Mouse (Mus musculus) MEL (cell line): ENCODE data around the gene Tlx3. TPM values are rescaled to one million over a fixed set of nuclear protein-coding genes. Genes with fewer than 3 reads are reported as not detected.

ENCODE experiments used
- DNase-seq: peaks from one replicate; pipeline ENCODE4 v3.0.0; 2011; ENCODE audit warnings: low read depth, low spot score
- H3K27ac ChIP-seq: 2 replicates; pipeline ENCODE4 v1.5.1; 2012; ENCODE audit warnings: low read depth, mild to moderate bottlenecking, control low read depth, low read length, moderate library complexity; ENCODE audit not compliant: control insufficient read depth
- H3K27me3 ChIP-seq, 2 experiments: fragments of 150-350 bp in 1 of 2; sonication (generic) in 1 of 2; 2 replicates each; pipeline ENCODE4 v1.6.1; 2012; ENCODE audit warnings: low read length in 2 of 2, mild to moderate bottlenecking in 2 of 2, improper control_type of control experiment in 1 of 2, moderate library complexity in 1 of 2; ENCODE audit not compliant: insufficient read depth in 2 of 2, control insufficient read depth in 1 of 2
- H3K36me3 ChIP-seq, 2 experiments: 2 replicates each; pipeline ENCODE4 v1.6.1; 2012 to 2014; ENCODE audit warnings: low read length in 2 of 2, improper control_type of control experiment in 1 of 2, inconsistent platforms in 1 of 2, mild to moderate bottlenecking in 1 of 2; ENCODE audit not compliant: insufficient read depth in 2 of 2, control insufficient read depth in 1 of 2
- H3K4me1 ChIP-seq, 2 experiments: fragments of 150-350 bp in 1 of 2; sonication (generic) in 1 of 2; 2 replicates each; pipeline ENCODE4 v1.6.1; 2012; ENCODE audit warnings: low read length in 2 of 2, improper control_type of control experiment in 1 of 2, mild to moderate bottlenecking in 1 of 2; ENCODE audit not compliant: insufficient read depth in 2 of 2, control insufficient read depth in 1 of 2
- H3K4me3 ChIP-seq, 2 experiments: fragments of 150-350 bp in 1 of 2; sonication (generic) in 1 of 2; 2 replicates each; pipeline ENCODE4 v1.5.1; 2012; ENCODE audit warnings: low read depth in 2 of 2, low read length in 2 of 2, mild to moderate bottlenecking in 2 of 2, moderate library complexity in 2 of 2, control low read depth in 1 of 2, improper control_type of control experiment in 1 of 2; ENCODE audit not compliant: control insufficient read depth in 1 of 2, insufficient read depth in 1 of 2
- H3K79me2 ChIP-seq: 2 replicates; pipeline ENCODE4 v1.6.1; 2012; ENCODE audit warnings: mild to moderate bottlenecking, low read length, moderate library complexity; ENCODE audit not compliant: control insufficient read depth, poor library complexity, insufficient read depth
- H3K9ac ChIP-seq: 2 replicates; pipeline ENCODE4 v1.6.1; 2012; ENCODE audit warnings: low read depth, mild to moderate bottlenecking, control low read depth, low read length, moderate library complexity; ENCODE audit not compliant: control insufficient read depth, poor library complexity, severe bottlenecking
- H3K9me3 ChIP-seq: fragments of 150-350 bp; sonication (generic); replicated peaks from 2 replicates; pipeline ENCODE4 v1.6.1; 2012; ENCODE audit warnings: mild to moderate bottlenecking, low read length, improper control_type of control experiment, moderate library complexity; ENCODE audit not compliant: insufficient read depth
- BHLHE40 ChIP-seq: IDR thresholded peaks from 2 replicates; pipeline ENCODE4 v1.6.1; 2012; ENCODE audit warnings: low read depth, mild to moderate bottlenecking, inconsistent platforms, low read length, improper control_type of control experiment, borderline replicate concordance
- CHD1 ChIP-seq: IDR thresholded peaks from 2 replicates; pipeline ENCODE4 v1.6.1; 2012; ENCODE audit warnings: low read depth, mild to moderate bottlenecking, inconsistent platforms, low read length, improper control_type of control experiment
- CHD2 ChIP-seq: IDR thresholded peaks from 2 replicates; pipeline ENCODE4 v1.6.1; 2011; ENCODE audit warnings: low read length, improper control_type of control experiment
- CTCF ChIP-seq, 3 experiments: IDR thresholded peaks in 2 of 3; conservative IDR thresholded peaks in 1 of 3; 2 replicates each; pipeline ENCODE4 v1.5.1; 2011 to 2012; ENCODE audit warnings: low read length in 3 of 3, low read depth in 2 of 3, mild to moderate bottlenecking in 2 of 3, improper control_type of control experiment in 1 of 3, inconsistent platforms in 1 of 3, mixed read lengths in 1 of 3, moderate library complexity in 1 of 3; ENCODE audit not compliant: control insufficient read depth in 1 of 3, insufficient read depth in 1 of 3, poor library complexity in 1 of 3, severe bottlenecking in 1 of 3
- E2F4 ChIP-seq: IDR thresholded peaks from 2 replicates; pipeline ENCODE4 v1.6.1; 2011; ENCODE audit warnings: low read depth, low read length, improper control_type of control experiment, borderline replicate concordance
- ELF1 ChIP-seq: IDR thresholded peaks from 2 replicates; pipeline ENCODE4 v1.6.1; 2014; ENCODE audit warnings: low read depth, mild to moderate bottlenecking, inconsistent platforms, low read length, improper control_type of control experiment, moderate library complexity
- EP300 ChIP-seq, 2 experiments: IDR thresholded peaks; 2 replicates each; pipeline ENCODE4 v1.6.1; 2011; ENCODE audit warnings: improper control_type of control experiment in 2 of 2, low read length in 2 of 2, low read depth in 1 of 2, mild to moderate bottlenecking in 1 of 2
- ETS1 ChIP-seq: IDR thresholded peaks from 2 replicates; pipeline ENCODE4 v1.6.1; 2012; ENCODE audit warnings: low read depth, mild to moderate bottlenecking, inconsistent platforms, low read length, improper control_type of control experiment, moderate library complexity
- GABPA ChIP-seq: IDR thresholded peaks from 2 replicates; pipeline ENCODE4 v1.6.1; 2012; ENCODE audit warnings: low read depth, mild to moderate bottlenecking, inconsistent platforms, low read length, improper control_type of control experiment, moderate library complexity
- GATA1 ChIP-seq: IDR thresholded peaks from 2 replicates; pipeline ENCODE4 v1.6.1; 2011; ENCODE audit warnings: low read depth, low read length, improper control_type of control experiment
- HCFC1 ChIP-seq: IDR thresholded peaks from 2 replicates; pipeline ENCODE4 v1.6.1; 2012; ENCODE audit warnings: low read depth, mild to moderate bottlenecking, inconsistent platforms, low read length, improper control_type of control experiment, moderate library complexity
- KAT2A ChIP-seq: conservative IDR thresholded peaks from 2 replicates; pipeline ENCODE4 v1.6.1; 2012; ENCODE audit warnings: low read depth, low read length, improper control_type of control experiment, inconsistent platforms
- MAFK ChIP-seq: IDR thresholded peaks from 2 replicates; pipeline ENCODE4 v1.6.1; 2011; ENCODE audit warnings: low read depth, mild to moderate bottlenecking, low read length, improper control_type of control experiment, borderline replicate concordance
- MAX ChIP-seq: IDR thresholded peaks from 2 replicates; pipeline ENCODE4 v1.6.1; 2011; ENCODE audit warnings: low read length, improper control_type of control experiment
- MAZ ChIP-seq: IDR thresholded peaks from 2 replicates; pipeline ENCODE4 v1.6.1; 2012; ENCODE audit warnings: low read depth, mild to moderate bottlenecking, inconsistent platforms, low read length, improper control_type of control experiment
- MEF2A ChIP-seq: IDR thresholded peaks from 2 replicates; pipeline ENCODE4 v1.6.1; 2014; ENCODE audit warnings: low read depth, mild to moderate bottlenecking, inconsistent platforms, low read length, improper control_type of control experiment; ENCODE audit not compliant: poor library complexity, insufficient replicate concordance, severe bottlenecking; ENCODE audit errors: extremely low read depth
- MXI1 ChIP-seq: IDR thresholded peaks from 2 replicates; pipeline ENCODE4 v1.6.1; 2011; ENCODE audit warnings: mild to moderate bottlenecking, low read depth, low read length, improper control_type of control experiment
- NELFE ChIP-seq: IDR thresholded peaks from 2 replicates; pipeline ENCODE4 v1.6.1; 2011; ENCODE audit warnings: low read depth, low read length, improper control_type of control experiment
- NRF1 ChIP-seq: IDR thresholded peaks from 2 replicates; pipeline ENCODE4 v1.6.1; 2014; ENCODE audit warnings: low read depth, mild to moderate bottlenecking, inconsistent platforms, low read length, improper control_type of control experiment, moderate library complexity; ENCODE audit not compliant: poor library complexity, insufficient read depth, severe bottlenecking
- POLR2A ChIP-seq, 2 experiments: IDR thresholded peaks; 2 replicates each; pipeline ENCODE4 v1.6.1; 2011 to 2012; ENCODE audit warnings: low read length in 2 of 2, mild to moderate bottlenecking in 2 of 2, control low read depth in 1 of 2, improper control_type of control experiment in 1 of 2, low read depth in 1 of 2, moderate library complexity in 1 of 2; ENCODE audit not compliant: control insufficient read depth in 1 of 2, insufficient read depth in 1 of 2, poor library complexity in 1 of 2
- POLR2AphosphoS5 ChIP-seq: IDR thresholded peaks from 2 replicates; pipeline ENCODE4 v1.6.1; 2012; ENCODE audit warnings: low read depth, borderline replicate concordance, mild to moderate bottlenecking, inconsistent platforms, low read length, moderate library complexity, mixed read lengths
- SIN3A ChIP-seq: IDR thresholded peaks from 2 replicates; pipeline ENCODE4 v1.6.1; 2012; ENCODE audit warnings: low read length, improper control_type of control experiment, inconsistent platforms
- SMC3 ChIP-seq: IDR thresholded peaks from 2 replicates; pipeline ENCODE4 v1.6.1; 2011; ENCODE audit warnings: low read depth, low read length, improper control_type of control experiment
- TBP ChIP-seq: IDR thresholded peaks from 2 replicates; pipeline ENCODE4 v1.8.0; 2011; ENCODE audit warnings: low read depth, low read length, improper control_type of control experiment
- UBTF ChIP-seq: IDR thresholded peaks from 2 replicates; pipeline ENCODE4 v1.6.1; 2012; ENCODE audit warnings: low read depth, mild to moderate bottlenecking, inconsistent platforms, low read length, improper control_type of control experiment, moderate library complexity, borderline replicate concordance; ENCODE audit not compliant: insufficient read depth
- USF1 ChIP-seq: IDR thresholded peaks from 2 replicates; pipeline ENCODE4 v1.6.1; 2014; ENCODE audit warnings: low read depth, mild to moderate bottlenecking, inconsistent platforms, low read length, improper control_type of control experiment, moderate library complexity
- USF2 ChIP-seq, 2 experiments: IDR thresholded peaks; 2 replicates each; pipeline ENCODE4 v1.6.1; 2011 to 2012; ENCODE audit warnings: improper control_type of control experiment in 2 of 2, low read length in 2 of 2, borderline replicate concordance in 1 of 2, inconsistent platforms in 1 of 2, low read depth in 1 of 2, mild to moderate bottlenecking in 1 of 2; ENCODE audit not compliant: insufficient read depth in 1 of 2
- ZC3H11A ChIP-seq: IDR thresholded peaks from 2 replicates; pipeline ENCODE4 v1.6.1; 2012; ENCODE audit warnings: low read depth, mild to moderate bottlenecking, inconsistent platforms, low read length, improper control_type of control experiment
- ZMIZ1 ChIP-seq: IDR thresholded peaks from 2 replicates; pipeline ENCODE4 v1.6.1; 2012; ENCODE audit warnings: low read depth, mild to moderate bottlenecking, inconsistent platforms, low read length, improper control_type of control experiment, moderate library complexity
- ZNF384 ChIP-seq: IDR thresholded peaks from 2 replicates; pipeline ENCODE4 v1.6.1; 2012; ENCODE audit warnings: low read depth, mild to moderate bottlenecking, inconsistent platforms, low read length, improper control_type of control experiment
- polyA plus RNA-seq, 2 experiments: library from polyadenylated mRNA; stranded (reverse) in 1 of 2; unstranded in 1 of 2; fragments of >175 nt in 1 of 2; fragments of >200 nt in 1 of 2; gene quantifications; 2 replicates each; pipeline versions ENCODE4 v1.2.1 to v1.2.4; 2012; ENCODE audit warnings: low replicate concordance in 2 of 2, low read depth in 1 of 2; ENCODE audit not compliant: insufficient read length in 2 of 2, insufficient read depth in 1 of 2, missing spikeins in 1 of 2
- total RNA-seq: library from RNA; depleted of rRNA; stranded (reverse); fragments of 300-350 nt; gene quantifications from 2 replicates; pipeline ENCODE4 v1.2.3, GENCODE M21; 2012

Gene Tlx3
- total and polyA plus RNA-seq, 3 experiments = not detected

GRCm38 (mm10) chr11:33175768-33176167 is 27.6 kb downstream of the Tlx3 start:
- Histone ChIP-seq H3K79me2 (no peaks in the 10 kb centered on the region), H3K27me3 (peaks cover 22 to 33% of the 10 kb centered on the region in 2 experiments), H3K9me3 (no peaks in the 10 kb centered on the region), H3K4me3 (no peak overlapping the region), H3K27ac (no peak overlapping the region), H3K36me3 (no peaks in the 10 kb centered on the region), H3K9ac (no peak overlapping the region), H3K4me1 (no peaks in the 10 kb centered on the region)
- TF ChIP-seq NELFE = no peak
- no peak for TF ChIP-seq SMC3
- no peak for TF ChIP-seq MXI1
- TF ChIP-seq TBP = no peak
- TF ChIP-seq BHLHE40 = no peak
- no peak for TF ChIP-seq ZNF384
- no peak for TF ChIP-seq USF1
- TF ChIP-seq CHD1 = no peak
- TF ChIP-seq ZMIZ1 = no peak
- no peak for TF ChIP-seq ETS1
- no peak for TF ChIP-seq MAX
- TF ChIP-seq E2F4 = no peak
- no peak for DNase-seq

DNA sequence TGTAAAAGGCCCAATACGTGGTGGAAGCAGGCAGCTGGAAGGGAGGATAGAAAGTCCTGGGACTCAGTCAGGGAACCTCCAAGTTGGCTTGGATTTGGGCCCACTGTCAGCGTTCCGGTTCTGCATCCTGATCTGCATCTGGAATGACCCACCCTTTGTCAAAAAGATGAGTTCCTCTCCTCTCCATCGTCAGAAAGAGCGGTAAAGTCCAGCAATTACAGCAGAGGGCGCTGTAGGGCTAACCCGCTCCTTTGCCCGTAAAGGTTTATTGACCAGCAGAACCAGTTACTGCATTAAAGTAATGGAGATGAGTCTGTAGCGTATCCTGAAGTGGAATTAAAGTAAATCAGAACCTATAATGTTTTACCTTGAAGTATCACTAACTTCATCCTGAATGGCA is 32.9 kb downstream of the Tlx3 start:
- H3K4me3 ChIP-seq = no peak overlapping the region
- H3K4me1 ChIP-seq = no peaks in the 10 kb centered on the region
- no peak overlapping the region for H3K9ac ChIP-seq
- peaks cover 20 to 31% of the 10 kb centered on the region in 2 experiments for H3K27me3 ChIP-seq
- no peaks in the 10 kb centered on the region for H3K9me3 ChIP-seq
- H3K27ac ChIP-seq = no peak overlapping the region
- H3K36me3 ChIP-seq = no peaks in the 10 kb centered on the region
- H3K79me2 ChIP-seq = no peaks in the 10 kb centered on the region
- DNase-seq = peak; percentile 80
- TF ChIP-seq HCFC1 (0 out of 2 replicates have a peak, but pooled peaks have one; percentile 14), MXI1 (no peak), USF1 (no peak), KAT2A (no peak), CTCF (IDR thresholded peaks at IDR 0.05 in 2 of 3, conservative IDR thresholded peaks at IDR 0.05 in 1 of 3; ENCODE audit: control insufficient read depth in 1 of 3, insufficient read depth in 1 of 3, low read depth in 2 of 3, low read length in 3 of 3, poor library complexity in 1 of 3, severe bottlenecking in 1 of 3) (peak; percentile 86 to 93 (median 88)), MEF2A (no peak), CHD2 (no peak), MAZ (peak; percentile 44; the same call in 1 of the 2 replicates), E2F4 (no peak), MAFK (no peak), ELF1 (no peak), SMC3 (peak; percentile 87), NRF1 (no peak), ZMIZ1 (no peak), TBP (no peak), ZC3H11A (no peak), POLR2A (IDR thresholded peaks at IDR 0.05; ENCODE audit: control insufficient read depth in 1 of 2, insufficient read depth in 1 of 2, low read depth in 1 of 2, low read length in 2 of 2, poor library complexity in 1 of 2) (no peak), EP300 (IDR thresholded peaks at IDR 0.05; ENCODE audit: low read depth in 1 of 2, low read length in 2 of 2) (no peak), USF2 (IDR thresholded peaks at IDR 0.05; ENCODE audit: borderline replicate concordance in 1 of 2, insufficient read depth in 1 of 2, low read depth in 1 of 2, low read length in 2 of 2) (no peak), POLR2AphosphoS5 (no peak), SIN3A (0 out of 2 replicates have a peak, but pooled peaks have one; percentile 34), ETS1 (no peak), MAX (no peak), GATA1 (no peak), NELFE (no peak), BHLHE40 (peak; percentile 42; the same call in 1 of the 2 replicates), UBTF (no peak), GABPA (no peak)
